Mouse (Mus musculus): ENCODE measurements around the gene Ksr2. TPM values are rescaled to one million over a fixed set of nuclear protein-coding genes. Genes with fewer than 3 reads are reported as not detected.

The Ksr2 gene
- polyA plus RNA-seq, 1 experiment, result 0.30 TPM

DNA sequence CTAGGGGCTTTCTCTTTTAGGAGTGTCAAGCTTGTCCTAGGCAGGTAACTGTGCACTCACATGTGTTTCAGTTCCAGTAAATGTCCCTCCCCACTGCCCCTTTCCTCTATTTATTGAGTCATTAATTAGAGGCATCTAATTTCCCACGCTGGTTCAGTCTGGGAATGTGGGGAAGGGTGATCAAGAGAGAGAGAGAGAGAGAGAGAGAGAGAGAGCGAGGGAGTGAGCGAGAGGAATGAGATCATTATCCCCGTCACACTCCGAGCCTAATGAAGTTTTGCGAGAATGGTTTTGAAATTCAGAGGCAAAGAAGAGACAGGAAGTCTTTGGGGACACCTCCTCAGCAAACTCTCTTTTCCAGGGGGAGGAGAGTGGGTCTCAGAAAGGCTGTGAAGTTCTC is 117.2 kb downstream of the Ksr2 start:
- no peak overlapping the region for H3K4me3 ChIP-seq (ENCODE audit: extremely low read depth, insufficient read depth, insufficient read length)
- no peak for DNase-seq (ENCODE audit: low read depth in 1 of 2, low spot score in 2 of 2)
- 79% methylated on average over 6 of the region's 6 CpGs for WGBS
- no peaks in the 10 kb centered on the region for H3K4me1 ChIP-seq (ENCODE audit: control insufficient read depth, insufficient read depth, insufficient read length)
- TF ChIP-seq CTCF (IDR thresholded peaks at IDR 0.05; ENCODE audit: extremely low read depth, insufficient read depth, insufficient read length, insufficient replicate concordance), result no peak
- no peak for TF ChIP-seq POLR2A (IDR thresholded peaks at IDR 0.05; ENCODE audit: low read depth, low read length)
- H3K27ac ChIP-seq (ENCODE audit: insufficient read depth, low read length), result no peak overlapping the region
- no peaks in the 10 kb centered on the region for H3K27me3 ChIP-seq (ENCODE audit: control insufficient read depth, insufficient read depth, low read length)
- no peaks in the 10 kb centered on the region for H3K36me3 ChIP-seq (ENCODE audit: control insufficient read depth, insufficient read depth, low read length)

DNA sequence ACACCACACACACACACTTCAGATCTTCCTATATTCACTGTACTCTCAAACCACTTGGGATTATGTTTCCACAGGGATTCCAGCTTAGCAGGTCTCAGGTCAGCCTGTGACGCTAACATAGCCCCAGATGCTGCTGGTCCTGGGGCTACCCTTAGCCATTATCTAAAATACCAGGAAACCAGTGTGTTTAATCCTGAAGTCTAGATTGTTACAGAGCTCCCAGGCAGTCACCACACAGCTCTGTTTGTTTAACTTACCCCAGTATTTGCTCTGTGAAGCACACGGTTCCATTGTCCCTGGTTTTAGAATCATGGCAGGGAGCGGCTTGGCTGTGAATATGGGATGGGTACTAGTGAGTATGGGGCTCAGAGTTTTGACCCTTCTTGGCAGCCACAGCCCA is 125.4 kb downstream of the Ksr2 start:
- Histone ChIP-seq H3K4me1 (ENCODE audit: control insufficient read depth, insufficient read depth, insufficient read length) (no peaks in the 10 kb centered on the region), H3K36me3 (ENCODE audit: control insufficient read depth, insufficient read depth, low read length) (no peaks in the 10 kb centered on the region), H3K27me3 (ENCODE audit: control insufficient read depth, insufficient read depth, low read length) (no peaks in the 10 kb centered on the region), H3K27ac (ENCODE audit: insufficient read depth, low read length) (no peak overlapping the region), H3K4me3 (ENCODE audit: extremely low read depth, insufficient read depth, insufficient read length) (no peak overlapping the region)
- TF ChIP-seq POLR2A (IDR thresholded peaks at IDR 0.05; ENCODE audit: low read depth, low read length), result no peak
- TF ChIP-seq CTCF (IDR thresholded peaks at IDR 0.05; ENCODE audit: extremely low read depth, insufficient read depth, insufficient read length, insufficient replicate concordance), result no peak
- no peak for DNase-seq (ENCODE audit: low read depth in 1 of 2, low spot score in 2 of 2)
- WGBS, result 86% methylated on average over 3 of the region's 3 CpGs

GRCm38 (mm10) chr5:117541654-117542053 is 127.9 kb downstream of the Ksr2 start:
- 57% methylated on average over 8 of the region's 8 CpGs for WGBS
- no peak for DNase-seq (ENCODE audit: low read depth in 1 of 2, low spot score in 2 of 2)
- Histone ChIP-seq H3K4me3 (ENCODE audit: extremely low read depth, insufficient read depth, insufficient read length) (no peak overlapping the region), H3K27me3 (ENCODE audit: control insufficient read depth, insufficient read depth, low read length) (no peaks in the 10 kb centered on the region), H3K4me1 (ENCODE audit: control insufficient read depth, insufficient read depth, insufficient read length) (no peaks in the 10 kb centered on the region), H3K27ac (ENCODE audit: insufficient read depth, low read length) (no peak overlapping the region), H3K36me3 (ENCODE audit: control insufficient read depth, insufficient read depth, low read length) (no peaks in the 10 kb centered on the region)
- TF ChIP-seq POLR2A (IDR thresholded peaks at IDR 0.05; ENCODE audit: low read depth, low read length), result no peak
- no peak for TF ChIP-seq CTCF (IDR thresholded peaks at IDR 0.05; ENCODE audit: extremely low read depth, insufficient read depth, insufficient read length, insufficient replicate concordance)

GRCm38 (mm10) chr5:117546694-117547268 is 133.0 kb downstream of the Ksr2 start:
- H3K4me1 ChIP-seq (ENCODE audit: control insufficient read depth, insufficient read depth, insufficient read length), result no peaks in the 10 kb centered on the region
- H3K27ac ChIP-seq (ENCODE audit: insufficient read depth, low read length), result no peak overlapping the region
- no peaks in the 10 kb centered on the region for H3K36me3 ChIP-seq (ENCODE audit: control insufficient read depth, insufficient read depth, low read length)
- no peak for DNase-seq (ENCODE audit: low read depth in 1 of 2, low spot score in 2 of 2)
- TF ChIP-seq CTCF (IDR thresholded peaks at IDR 0.05; ENCODE audit: extremely low read depth, insufficient read depth, insufficient read length, insufficient replicate concordance), result no peak
- TF ChIP-seq POLR2A (IDR thresholded peaks at IDR 0.05; ENCODE audit: low read depth, low read length), result no peak
- H3K27me3 ChIP-seq (ENCODE audit: control insufficient read depth, insufficient read depth, low read length), result no peaks in the 10 kb centered on the region
- WGBS, result 74% methylated on average over 25 of the region's 25 CpGs
- H3K4me3 ChIP-seq (ENCODE audit: extremely low read depth, insufficient read depth, insufficient read length), result no peak overlapping the region

DNA sequence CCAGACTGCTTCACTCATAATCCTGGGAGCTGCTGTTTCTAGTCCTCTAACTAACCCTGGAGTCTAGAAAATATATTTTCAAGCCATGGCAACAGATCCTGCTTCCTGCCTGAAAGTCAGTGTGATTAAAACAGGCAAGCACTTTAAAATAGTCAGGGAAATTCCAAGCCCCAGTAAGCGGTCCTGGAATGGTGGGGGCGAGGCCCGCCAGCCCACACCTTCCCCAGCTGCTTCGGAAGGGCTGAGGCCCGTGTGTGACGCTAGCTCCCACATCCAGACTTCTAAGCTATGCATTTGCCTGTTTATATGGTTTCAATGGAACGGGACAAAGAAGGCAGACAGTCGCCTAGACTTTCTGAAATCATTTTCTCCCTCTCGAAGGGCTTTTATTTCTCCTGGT is 137.2 kb downstream of the Ksr2 start:
- WGBS, result 80% methylated on average over 9 of the region's 9 CpGs

DNA sequence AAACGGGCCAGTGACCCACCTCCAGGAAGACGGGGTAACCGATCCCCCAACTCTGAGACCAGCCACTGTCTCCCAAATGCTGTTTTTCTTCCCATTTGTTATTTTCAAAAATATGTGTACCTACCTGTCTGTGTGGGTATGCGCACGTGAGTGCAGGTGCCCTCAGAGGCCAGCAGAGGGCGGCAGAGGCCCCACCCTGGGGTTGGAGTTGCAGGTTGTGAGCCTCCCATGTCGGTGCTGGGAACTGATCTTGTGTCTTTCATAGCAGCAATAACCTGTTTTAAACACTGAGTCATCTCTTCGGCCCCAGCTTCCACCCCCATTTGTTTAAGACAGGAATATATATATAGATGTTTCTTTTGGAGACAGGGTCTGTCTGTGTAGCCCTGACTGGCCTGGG is 138.3 kb downstream of the Ksr2 start:
- no peak for DNase-seq (ENCODE audit: low read depth in 1 of 2, low spot score in 2 of 2)
- Histone ChIP-seq H3K4me3 (ENCODE audit: extremely low read depth, insufficient read depth, insufficient read length) (no peak overlapping the region), H3K36me3 (ENCODE audit: control insufficient read depth, insufficient read depth, low read length) (no peaks in the 10 kb centered on the region), H3K27ac (ENCODE audit: insufficient read depth, low read length) (no peak overlapping the region), H3K27me3 (ENCODE audit: control insufficient read depth, insufficient read depth, low read length) (no peaks in the 10 kb centered on the region), H3K4me1 (ENCODE audit: control insufficient read depth, insufficient read depth, insufficient read length) (no peaks in the 10 kb centered on the region)
- no peak for TF ChIP-seq CTCF (IDR thresholded peaks at IDR 0.05; ENCODE audit: extremely low read depth, insufficient read depth, insufficient read length, insufficient replicate concordance)
- no peak for TF ChIP-seq POLR2A (IDR thresholded peaks at IDR 0.05; ENCODE audit: low read depth, low read length)
- 92% methylated on average over 8 of the region's 8 CpGs for WGBS

More for the DNA sequence above, 137.2 kb downstream of the Ksr2 start:
- TF ChIP-seq POLR2A (IDR thresholded peaks at IDR 0.05; ENCODE audit: low read depth, low read length), result no peak
- DNase-seq (ENCODE audit: low read depth in 1 of 2, low spot score in 2 of 2), result no peak
- Histone ChIP-seq H3K27ac (ENCODE audit: insufficient read depth, low read length) (no peak overlapping the region), H3K27me3 (ENCODE audit: control insufficient read depth, insufficient read depth, low read length) (no peaks in the 10 kb centered on the region), H3K36me3 (ENCODE audit: control insufficient read depth, insufficient read depth, low read length) (no peaks in the 10 kb centered on the region), H3K4me3 (ENCODE audit: extremely low read depth, insufficient read depth, insufficient read length) (no peak overlapping the region), H3K4me1 (ENCODE audit: control insufficient read depth, insufficient read depth, insufficient read length) (no peaks in the 10 kb centered on the region)

DNA sequence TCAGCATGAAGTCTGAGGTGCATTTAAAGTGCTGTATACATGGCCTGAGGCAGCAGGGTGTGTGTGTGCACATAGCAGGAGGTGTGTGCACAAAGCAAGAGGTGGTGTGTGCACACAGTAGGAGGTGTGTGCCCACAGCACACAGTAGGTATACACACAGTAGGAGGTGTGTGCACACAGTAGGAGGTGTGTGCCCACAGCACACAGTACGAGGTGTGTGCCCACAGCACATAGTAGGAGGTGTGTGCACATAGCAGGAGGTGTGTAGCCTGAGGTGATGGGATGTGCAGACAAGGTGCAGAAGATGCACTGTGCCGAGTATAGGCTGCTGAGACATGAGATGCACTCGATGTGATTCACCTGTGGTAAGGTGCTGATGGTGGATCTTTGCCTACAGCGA is 140.7 kb downstream of the Ksr2 start:
- Histone ChIP-seq H3K36me3 (ENCODE audit: control insufficient read depth, insufficient read depth, low read length) (no peaks in the 10 kb centered on the region), H3K27me3 (ENCODE audit: control insufficient read depth, insufficient read depth, low read length) (no peaks in the 10 kb centered on the region), H3K27ac (ENCODE audit: insufficient read depth, low read length) (no peak overlapping the region), H3K4me1 (ENCODE audit: control insufficient read depth, insufficient read depth, insufficient read length) (no peaks in the 10 kb centered on the region), H3K4me3 (ENCODE audit: extremely low read depth, insufficient read depth, insufficient read length) (no peak overlapping the region)
- no peak for DNase-seq (ENCODE audit: low read depth in 1 of 2, low spot score in 2 of 2)
- 84% methylated on average over 4 of the region's 4 CpGs for WGBS
- TF ChIP-seq POLR2A (IDR thresholded peaks at IDR 0.05; ENCODE audit: low read depth, low read length), result no peak
- no peak for TF ChIP-seq CTCF (IDR thresholded peaks at IDR 0.05; ENCODE audit: extremely low read depth, insufficient read depth, insufficient read length, insufficient replicate concordance)

All from spleen, adult 2 months (tissue).